Mouse (Mus musculus) cerebellum, adult 2 months (tissue): ENCODE measurements around the gene Spo11. TPM values are rescaled to one million over a fixed set of nuclear protein-coding genes. Genes with fewer than 3 reads are reported as not detected.
A peak's percentile ranks its signal among the peaks of the same experiment; 100 is the strongest.

Source experiments
- DNase-seq, 2 experiments: peaks; one replicate each; pipeline ENCODE4 v3.0.0; 2021
- H3K27ac ChIP-seq: fragments of 200-500 bp; 2 replicates; pipeline ENCODE4 v1.5.1; 2012; ENCODE audit warnings: low read length, control low read depth, inconsistent platforms; ENCODE audit not compliant: insufficient read depth
- H3K27me3 ChIP-seq: fragments of 200-500 bp; 2 replicates; pipeline ENCODE4 v1.6.1; 2012; ENCODE audit warnings: inconsistent platforms, mild to moderate bottlenecking, low read length, moderate library complexity; ENCODE audit not compliant: control insufficient read depth, insufficient read depth
- H3K4me1 ChIP-seq: fragments of 200-500 bp; 2 replicates; pipeline ENCODE4 v1.6.1; 2011; ENCODE audit warnings: low read length; ENCODE audit not compliant: control insufficient read depth, insufficient read depth
- H3K4me3 ChIP-seq: fragments of 200-500 bp; replicated peaks from 2 replicates; pipeline ENCODE3; 2011; ENCODE audit warnings: mild to moderate bottlenecking, low read depth, low read length, control low read depth; ENCODE audit not compliant: insufficient read depth
- CTCF ChIP-seq: fragments of 200-500 bp; IDR thresholded peaks from 2 replicates; pipeline ENCODE4 v1.5.1; 2011; ENCODE audit warnings: low read depth, mild to moderate bottlenecking, control low read depth, low read length, moderate library complexity, borderline replicate concordance; ENCODE audit not compliant: insufficient read depth
- POLR2A ChIP-seq: fragments of 200-500 bp; IDR thresholded peaks from 2 replicates; pipeline ENCODE4 v1.6.1; 2011; ENCODE audit warnings: low read length, control low read depth, borderline replicate concordance; ENCODE audit not compliant: insufficient read depth
- WGBS: fragments of 180-500 bp; shearing (Covaris S2); methylation state at CpG from one replicate; pipeline ENCODE4 v1.1.7; 2018; 5-methylcytosine and 5-hydroxymethylcytosine counted together
- polyA plus RNA-seq: library from polyadenylated mRNA; depleted of rRNA; stranded (reverse); fragments of >200 nt; gene quantifications from 2 replicates; pipeline ENCODE4 v1.2.3, GENCODE M21; 2012

Gene Spo11
- polyA plus RNA-seq, 1 experiment = 0.21 TPM

DNA sequence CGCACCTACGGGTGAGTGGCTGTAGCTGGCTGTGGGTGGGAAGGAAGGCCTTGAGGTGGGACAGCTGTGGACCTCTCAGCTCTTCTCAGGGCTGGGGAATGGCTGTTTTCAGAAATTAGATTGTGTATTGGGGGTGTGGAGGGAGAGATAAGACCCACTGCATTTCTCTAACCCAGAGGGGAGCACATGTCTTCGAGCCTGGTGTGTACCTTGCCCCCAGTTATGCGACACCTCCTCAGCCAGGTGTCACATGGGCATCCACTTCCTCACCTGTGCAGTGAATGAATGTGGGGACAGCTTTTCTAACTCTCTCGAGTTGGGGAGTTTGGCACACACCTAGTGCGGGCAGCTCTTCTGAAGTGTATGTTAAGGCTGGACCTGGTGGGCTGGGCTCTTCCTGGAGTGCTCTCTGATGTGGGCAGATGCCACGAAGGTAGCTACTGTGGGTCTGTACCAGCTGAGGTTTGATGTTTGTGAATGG, 45.9 kb downstream of the Spo11 start:
- H3K27ac ChIP-seq = no peak overlapping the region
- WGBS = 85% methylated on average over 7 of the region's 7 CpGs
- TF ChIP-seq POLR2A (no peak), CTCF (no peak)
- no peak for DNase-seq
- no peak overlapping the region for H3K4me3 ChIP-seq
- H3K27me3 ChIP-seq = no peaks in the 10 kb centered on the region
- peaks cover 16% of the 10 kb centered on the region for H3K4me1 ChIP-seq

- Histone ChIP-seq H3K4me3 (no peak overlapping the region), H3K4me1 (peaks cover 16% of the 10 kb centered on the region), H3K27ac (no peak overlapping the region), H3K27me3 (no peaks in the 10 kb centered on the region)
- DNase-seq = no peak
- no peak for TF ChIP-seq CTCF
- WGBS = 87% methylated on average over 4 of the region's 4 CpGs
These were observed 46.5 kb downstream of the Spo11 start for GRCm38 (mm10) chr2:173023966-173024365.

DNA sequence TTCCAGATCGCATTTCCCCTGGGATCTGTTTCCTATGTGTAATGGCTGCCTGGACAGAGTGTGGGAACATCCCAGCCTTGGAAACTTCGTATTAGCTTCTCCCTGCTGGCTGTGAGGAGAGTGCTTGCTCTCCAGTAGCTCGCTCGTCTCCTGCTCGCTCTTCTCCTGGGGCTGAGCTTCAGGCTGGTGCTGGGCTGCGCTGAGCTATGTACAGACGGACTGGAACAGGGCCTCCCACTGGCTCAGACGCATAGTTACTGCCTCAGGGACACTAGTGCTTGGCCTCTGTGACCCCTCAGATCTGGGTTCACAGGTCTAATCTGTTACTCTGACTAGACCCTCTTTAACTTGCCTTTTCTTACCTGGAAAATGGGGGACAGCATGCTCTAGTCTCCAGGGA, 46.9 kb downstream of the Spo11 start:
- H3K27me3 ChIP-seq = no peaks in the 10 kb centered on the region
- WGBS = 83% methylated on average over 8 of the region's 8 CpGs
- no peak overlapping the region for H3K4me3 ChIP-seq
- H3K4me1 ChIP-seq = peaks cover 16% of the 10 kb centered on the region
- H3K27ac ChIP-seq = no peak overlapping the region
- DNase-seq = no peak
- TF ChIP-seq POLR2A = no peak
- TF ChIP-seq CTCF = no peak

GRCm38 (mm10) chr2:173024938-173025337, 47.4 kb downstream of the Spo11 start:
- TF ChIP-seq POLR2A (no peak), CTCF (no peak)
- Histone ChIP-seq H3K27me3 (no peaks in the 10 kb centered on the region), H3K4me3 (no peak overlapping the region), H3K27ac (no peak overlapping the region), H3K4me1 (peaks cover 16% of the 10 kb centered on the region)
- DNase-seq = peak; percentile 32 to 52
- WGBS = 11% methylated on average over 4 of the region's 4 CpGs

GRCm38 (mm10) chr2:173026286-173026685, 48.8 kb downstream of the Spo11 start:
- 88% methylated on average over 5 of the region's 5 CpGs for WGBS
- Histone ChIP-seq H3K4me1 (peaks cover 16% of the 10 kb centered on the region), H3K27me3 (no peaks in the 10 kb centered on the region), H3K27ac (no peak overlapping the region), H3K4me3 (no peak overlapping the region)
- TF ChIP-seq CTCF = no peak
- no peak for TF ChIP-seq POLR2A
- no peak for DNase-seq

DNA sequence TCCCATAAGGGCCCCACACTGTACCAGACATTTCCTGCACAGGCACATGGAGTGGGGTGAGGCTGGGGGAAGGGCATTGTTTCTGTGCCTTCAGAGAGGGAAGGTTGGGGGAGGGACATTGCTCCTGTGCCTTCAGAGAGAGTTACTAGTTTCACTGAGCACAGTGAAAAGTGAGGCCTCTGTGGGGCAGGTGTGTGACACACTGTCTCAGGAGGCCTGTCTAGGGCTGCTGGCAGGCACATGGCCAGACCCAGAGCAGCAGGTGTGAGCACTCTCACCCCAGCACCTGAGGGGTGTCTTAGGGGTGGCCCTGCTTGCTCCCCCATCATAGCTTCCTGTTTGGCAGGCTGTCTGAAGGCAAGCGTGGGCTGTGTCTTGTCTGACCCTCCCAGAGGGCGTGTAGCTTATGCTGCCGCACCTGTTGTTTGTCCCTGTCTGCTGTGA, 49.2 kb downstream of the Spo11 start:
- H3K27ac ChIP-seq = no peak overlapping the region
- peaks cover 16% of the 10 kb centered on the region for H3K4me1 ChIP-seq
- 74% methylated on average over 3 of the region's 3 CpGs for WGBS
- H3K27me3 ChIP-seq = no peaks in the 10 kb centered on the region
- no peak overlapping the region for H3K4me3 ChIP-seq
- DNase-seq = no peak
- TF ChIP-seq POLR2A (no peak), CTCF (no peak)

DNA sequence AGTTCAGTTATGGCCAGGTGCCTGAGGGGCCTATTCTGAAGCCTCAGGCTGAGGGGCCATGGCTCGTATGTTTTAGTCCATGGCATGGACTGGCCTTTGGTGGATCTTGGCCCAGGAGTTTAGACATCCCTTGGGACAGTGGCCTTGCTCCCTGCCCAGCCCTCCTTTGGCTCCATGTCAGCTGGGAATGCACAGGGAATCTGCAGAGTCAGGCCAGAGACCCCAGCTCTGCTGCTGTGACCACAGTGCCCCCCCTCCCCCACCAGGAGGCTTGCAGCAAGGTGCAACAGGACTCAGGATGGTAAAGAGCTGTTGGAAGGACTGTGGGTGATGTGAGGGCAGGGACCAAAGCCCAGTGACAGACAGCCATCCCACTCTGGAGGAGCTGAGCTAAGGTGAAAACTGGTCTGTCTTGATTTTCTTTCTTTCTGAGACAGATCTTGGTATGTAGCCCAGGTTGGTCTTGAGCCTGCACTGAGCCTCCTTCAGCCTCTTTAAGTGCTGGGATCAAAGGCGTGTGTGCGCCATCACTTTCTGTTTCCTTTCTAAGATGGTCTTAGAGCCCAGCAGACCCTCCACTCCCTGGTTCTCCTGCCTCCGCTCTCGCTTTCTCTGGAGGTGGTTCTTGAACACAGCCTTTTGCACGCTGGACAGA, 49.8 kb downstream of the Spo11 start:
- no peaks in the 10 kb centered on the region for H3K27me3 ChIP-seq
- peaks cover 16% of the 10 kb centered on the region for H3K4me1 ChIP-seq
- H3K4me3 ChIP-seq = no peak overlapping the region
- DNase-seq = no peak
- 88% methylated on average over 6 of the region's 6 CpGs for WGBS
- no peak for TF ChIP-seq POLR2A
- no peak for TF ChIP-seq CTCF
- H3K27ac ChIP-seq = no peak overlapping the region

GRCm38 (mm10) chr2:173027824-173028495, 50.5 kb downstream of the Spo11 start:
- 55% methylated on average over 4 of the region's 4 CpGs for WGBS
- DNase-seq = no peak
- Histone ChIP-seq H3K27ac (no peak overlapping the region), H3K4me3 (no peak overlapping the region), H3K4me1 (peaks cover 16% of the 10 kb centered on the region), H3K27me3 (no peaks in the 10 kb centered on the region)
- no peak for TF ChIP-seq CTCF
- no peak for TF ChIP-seq POLR2A
